Mouse (Mus musculus) forebrain, postnatal 0 days (tissue): Measurements from ENCODE around the gene Wdr5. TPM values are rescaled to one million over a fixed set of nuclear protein-coding genes. Genes with fewer than 3 reads are reported as not detected.
A peak's percentile ranks its signal among the peaks of the same experiment; 100 is the strongest.

ENCODE experiments used
- ATAC-seq: fragments of 200-750 bp; cut with Nextera tagmentation; 2 replicates; pipeline ENCODE4 v1.8.0; 2017; ENCODE audit warnings: mild to moderate bottlenecking, moderate library complexity
- DNase-seq: peaks from one replicate; pipeline ENCODE4 v3.0.0-alpha.2; 2015
- H3K27ac ChIP-seq: fragments of 300-500 bp; sonication (generic); 2 replicates; pipeline ENCODE4 v1.5.1; 2014; ENCODE audit warnings: low read depth, mild to moderate bottlenecking, antibody characterized with exemption, low read length, moderate library complexity, mixed read lengths
- H3K27me3 ChIP-seq: fragments of 300-500 bp; sonication (generic); 2 replicates; pipeline ENCODE4 v1.6.1; 2014; ENCODE audit warnings: mild to moderate bottlenecking, low read length, mixed read lengths; ENCODE audit not compliant: insufficient read depth
- H3K36me3 ChIP-seq: fragments of 300-500 bp; sonication (generic); 2 replicates; pipeline ENCODE4 v1.6.1; 2014; ENCODE audit warnings: mild to moderate bottlenecking, moderate library complexity; ENCODE audit not compliant: insufficient read depth
- H3K4me1 ChIP-seq: fragments of 300-500 bp; sonication (generic); 2 replicates; pipeline ENCODE4 v1.6.1; 2014; ENCODE audit warnings: antibody characterized with exemption; ENCODE audit not compliant: insufficient read depth
- H3K4me2 ChIP-seq: fragments of 300-500 bp; sonication (generic); 2 replicates; pipeline ENCODE4 v1.6.1; 2014; ENCODE audit warnings: low read depth, mild to moderate bottlenecking, moderate library complexity
- H3K4me3 ChIP-seq: fragments of 300-500 bp; sonication (generic); 2 replicates; pipeline ENCODE4 v1.5.1; 2014; ENCODE audit warnings: low read depth, low read length, mixed read lengths
- H3K9ac ChIP-seq: fragments of 300-500 bp; sonication (generic); 2 replicates; pipeline ENCODE4 v1.6.1; 2014; ENCODE audit warnings: mild to moderate bottlenecking
- H3K9me3 ChIP-seq: fragments of 300-500 bp; sonication (generic); 2 replicates; pipeline ENCODE4 v1.6.1; 2016; ENCODE audit warnings: low read length
- CTCF ChIP-seq: sonication (generic); IDR thresholded peaks from 2 replicates; pipeline ENCODE4 v1.5.1; 2016; ENCODE audit warnings: antibody characterized with exemption, control low read depth, low read depth
- WGBS: fragments of 180-500 bp; shearing (Covaris S2); extraction: QIAGEN DNeasy Blood & Tissue Kit; methylation state at CpG from one replicate; pipeline ENCODE4 v1.1.7; 2014; 5-methylcytosine and 5-hydroxymethylcytosine counted together
- polyA plus RNA-seq: library from polyadenylated mRNA; unstranded; fragments of >200 nt; fragmentation: Nextera tagmentation; extraction: Ambion mirVana; gene quantifications from 2 replicates; pipeline ENCODE4 v1.2.1, GENCODE M21; 2015
- total RNA-seq: library from RNA; depleted of rRNA; stranded (reverse); fragments of >200 nt; gene quantifications from 2 replicates; pipeline ENCODE4 v1.2.3, GENCODE M21; 2014

Wdr5 gene
- total and polyA plus RNA-seq, 2 experiments from 2014 or later: 35.0 to 53.6 TPM

GRCm38 (mm10) chr2:27548664-27549369 is 33.9 kb downstream of the Wdr5 start:
- 84% methylated on average over 1 of the region's 1 CpGs for WGBS
- Histone ChIP-seq H3K4me1 (no peaks in the 10 kb centered on the region), H3K36me3 (no peaks in the 10 kb centered on the region)

DNA sequence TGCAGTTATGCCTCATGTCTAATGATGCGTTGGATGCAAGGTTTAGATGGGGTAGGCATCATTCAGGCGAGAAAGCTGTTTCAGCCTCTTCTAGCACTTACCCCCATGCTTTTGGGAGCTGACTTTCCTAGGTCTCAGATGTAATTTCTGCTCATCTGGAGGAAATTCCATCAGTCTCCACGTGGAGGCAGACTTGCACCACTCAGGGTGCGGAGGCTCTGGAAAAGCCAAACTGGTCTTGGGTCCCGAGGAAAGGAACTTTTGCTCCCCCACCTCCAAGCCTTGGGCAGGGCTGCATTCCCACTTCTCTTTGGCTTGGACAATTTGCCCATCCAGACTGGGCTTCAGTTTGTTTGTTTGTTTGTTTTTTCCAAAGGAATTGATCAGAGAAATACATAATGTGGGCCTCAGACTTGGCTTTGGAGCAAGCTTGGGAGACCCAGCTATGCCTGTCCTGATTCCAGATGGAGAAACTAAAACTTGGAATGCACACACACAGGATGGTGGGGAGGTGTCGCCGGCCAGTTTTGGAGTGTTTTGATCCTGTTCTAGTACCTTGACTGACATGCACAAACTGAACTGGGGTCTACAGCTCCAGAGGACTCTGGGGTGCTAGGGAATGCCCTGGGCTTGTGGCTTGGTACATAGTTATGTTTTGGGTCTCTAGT is 37.8 kb downstream of the Wdr5 start:
- Histone ChIP-seq H3K4me1 (no peaks in the 10 kb centered on the region), H3K9ac (no peak overlapping the region), H3K27ac (no peak overlapping the region), H3K4me3 (no peak overlapping the region), H3K9me3 (no peaks in the 10 kb centered on the region), H3K27me3 (no peaks in the 10 kb centered on the region), H3K36me3 (no peaks in the 10 kb centered on the region), H3K4me2 (no peak overlapping the region)
- no peak; the same call in 1 of the 2 replicates for ATAC-seq
- peak; percentile 97 for TF ChIP-seq CTCF
- WGBS: 23% methylated on average over 7 of the region's 7 CpGs
- DNase-seq: peak; percentile 88

More at GRCm38 (mm10) chr2:27548664-27549369, 33.9 kb downstream of the Wdr5 start:
- Histone ChIP-seq H3K27me3 (no peaks in the 10 kb centered on the region), H3K9me3 (no peaks in the 10 kb centered on the region), H3K4me3 (no peak overlapping the region), H3K9ac (no peak overlapping the region), H3K4me2 (no peak overlapping the region), H3K27ac (no peak overlapping the region)
- DNase-seq: no peak
- no peak for ATAC-seq
- no peak for TF ChIP-seq CTCF

DNA sequence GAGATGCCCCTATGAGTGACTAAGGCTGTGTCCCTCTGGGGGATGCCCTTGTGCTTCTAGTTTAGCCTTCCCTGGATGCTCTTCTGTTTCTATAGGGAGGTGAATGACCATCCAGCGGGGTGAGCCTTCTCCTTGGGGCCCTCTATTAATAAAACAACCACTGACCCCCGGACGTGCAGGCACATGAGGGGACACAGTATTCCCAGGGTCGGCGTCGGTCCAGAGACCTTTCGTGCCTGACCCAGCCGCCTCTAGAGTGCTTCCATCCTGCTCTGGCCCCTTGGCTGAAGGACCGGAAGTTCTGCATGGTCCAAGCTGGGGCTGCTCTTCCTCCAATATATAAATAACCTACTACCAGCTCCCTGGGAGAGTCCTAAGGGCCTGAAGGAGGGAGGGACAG is 39.4 kb downstream of the Wdr5 start:
- no peak for TF ChIP-seq CTCF
- Histone ChIP-seq H3K36me3 (no peaks in the 10 kb centered on the region), H3K27ac (no peak overlapping the region), H3K4me1 (no peaks in the 10 kb centered on the region), H3K27me3 (no peaks in the 10 kb centered on the region), H3K4me2 (no peak overlapping the region), H3K9ac (no peak overlapping the region), H3K4me3 (no peak overlapping the region), H3K9me3 (no peaks in the 10 kb centered on the region)
- no peak for DNase-seq
- no peak for ATAC-seq
- WGBS: 81% methylated on average over 9 of the region's 9 CpGs

- no peak overlapping the region for H3K4me2 ChIP-seq
- ATAC-seq (no peak), DNase-seq (no peak)
- WGBS: 84% methylated on average over 6 of the region's 6 CpGs
- H3K4me3 ChIP-seq: no peak overlapping the region
- no peak for TF ChIP-seq CTCF
- H3K9me3 ChIP-seq: no peaks in the 10 kb centered on the region
- no peak overlapping the region for H3K9ac ChIP-seq
- no peaks in the 10 kb centered on the region for H3K36me3 ChIP-seq
- no peaks in the 10 kb centered on the region for H3K4me1 ChIP-seq
- no peaks in the 10 kb centered on the region for H3K27me3 ChIP-seq
- no peak overlapping the region for H3K27ac ChIP-seq
Measured at GRCm38 (mm10) chr2:27556921-27557320, 42.0 kb downstream of the Wdr5 start.

- 84% methylated on average over 7 of the region's 7 CpGs for WGBS
- H3K9ac ChIP-seq: no peak overlapping the region
- no peak for TF ChIP-seq CTCF
- no peak overlapping the region for H3K4me3 ChIP-seq
- H3K4me2 ChIP-seq: no peak overlapping the region
- H3K27me3 ChIP-seq: no peaks in the 10 kb centered on the region; the same call in 1 of the 2 replicates
- H3K4me1 ChIP-seq: no peaks in the 10 kb centered on the region
- DNase-seq: no peak
- H3K27ac ChIP-seq: no peak overlapping the region
- ATAC-seq: no peak
- no peaks in the 10 kb centered on the region for H3K9me3 ChIP-seq
- H3K36me3 ChIP-seq: no peaks in the 10 kb centered on the region
Measured at GRCm38 (mm10) chr2:27560708-27561123, 45.8 kb downstream of the Wdr5 start.

DNA sequence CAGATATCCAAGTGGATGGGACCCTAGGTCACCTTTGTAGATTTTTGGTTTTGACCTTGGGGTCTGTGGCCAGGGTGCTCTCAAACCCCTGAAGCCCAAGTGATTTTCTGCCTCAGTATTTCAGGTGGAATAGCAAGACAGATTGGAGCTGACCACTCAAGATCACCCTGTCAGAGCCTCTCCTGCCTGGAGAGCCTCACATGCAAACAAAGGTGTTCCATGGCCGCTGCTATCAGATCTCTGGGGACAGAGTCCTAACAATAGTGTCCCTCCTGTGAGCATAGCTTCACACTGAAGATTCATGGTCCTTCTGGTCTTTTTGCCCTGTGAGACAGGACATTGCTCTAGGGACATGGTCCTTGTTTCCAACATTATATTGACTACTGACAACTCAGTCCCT is 46.2 kb downstream of the Wdr5 start:
- no peaks in the 10 kb centered on the region; the same call in 1 of the 2 replicates for H3K27me3 ChIP-seq
- ATAC-seq: no peak
- no peaks in the 10 kb centered on the region for H3K36me3 ChIP-seq
- no peak overlapping the region for H3K4me3 ChIP-seq
- no peaks in the 10 kb centered on the region for H3K4me1 ChIP-seq
- H3K4me2 ChIP-seq: no peak overlapping the region
- no peak overlapping the region for H3K27ac ChIP-seq
- whole genome bisulfite sequencing: 78% methylated on average over 1 of the region's 1 CpGs
- TF ChIP-seq CTCF: no peak
- no peak overlapping the region for H3K9ac ChIP-seq
- no peak for DNase-seq
- no peaks in the 10 kb centered on the region for H3K9me3 ChIP-seq

DNA sequence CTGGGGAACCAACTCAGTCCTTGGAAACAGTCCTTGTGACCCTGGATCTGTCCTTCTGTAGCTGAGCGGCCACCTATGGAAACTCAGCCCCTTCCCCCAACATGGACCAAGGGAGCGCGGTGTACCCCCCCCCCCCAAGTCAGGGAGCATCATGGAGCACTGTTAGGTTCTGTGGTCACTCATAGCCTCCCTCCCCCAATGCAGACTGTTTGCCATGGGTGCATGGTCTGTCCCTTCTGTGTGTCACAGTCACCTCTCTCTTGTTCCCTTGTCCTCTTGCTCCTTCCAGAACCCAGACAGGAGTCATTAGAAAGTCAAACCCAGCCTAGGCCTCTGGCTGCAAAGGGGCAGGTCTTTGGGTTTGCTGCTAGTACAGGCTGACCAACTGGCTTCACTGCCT is 46.9 kb downstream of the Wdr5 start:
- Histone ChIP-seq H3K36me3 (no peaks in the 10 kb centered on the region), H3K9me3 (no peaks in the 10 kb centered on the region), H3K9ac (no peak overlapping the region), H3K27ac (no peak overlapping the region), H3K4me2 (no peak overlapping the region), H3K4me3 (no peak overlapping the region), H3K4me1 (no peaks in the 10 kb centered on the region), H3K27me3 (no peaks in the 10 kb centered on the region; the same call in 1 of the 2 replicates)
- no peak for ATAC-seq
- no peak for TF ChIP-seq CTCF
- 94% methylated on average over 3 of the region's 3 CpGs for WGBS
- DNase-seq: no peak
